In the genomic region with DNA sequence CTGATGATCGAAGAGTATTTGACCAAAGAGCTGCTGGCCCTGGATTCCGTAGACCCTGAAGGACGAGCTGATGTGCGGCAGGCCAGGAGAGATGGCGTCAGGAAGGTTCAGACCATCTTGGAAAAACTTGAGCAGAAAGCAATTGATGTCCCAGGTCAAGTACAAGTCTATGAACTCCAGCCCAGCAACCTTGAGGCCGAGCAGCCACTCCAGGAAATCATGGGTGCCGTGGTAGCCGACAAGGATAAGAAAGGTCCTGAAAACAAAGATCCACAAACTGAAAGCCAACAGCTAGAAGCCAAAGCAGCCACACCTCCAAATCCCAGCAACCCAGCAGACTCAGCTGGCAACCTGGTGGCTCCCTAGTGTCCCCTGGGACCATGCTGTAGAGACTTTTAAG, we compare ENCODE assay signal across 28 mouse cellular contexts.
"Had no signal": no experiment of that assay in that cellular context is flagged by ENCODE, and none has a peak within 500 bp of the region (broad histone marks: within the 10 kb centered on the region; RNA-seq: fewer than 3 reads in every experiment).

No protein-coding gene starts in this region.

- H3K9me3 ChIP-seq: limb, embryonic 10.5 days; limb, embryonic 12.5 days; limb, embryonic 13.5 days; limb, embryonic 15.5 days; liver, embryonic 12.5 days; liver, embryonic 13.5 days; liver, embryonic 15.5 days; lung, embryonic 15.5 days; megakaryocyte, embryonic 14.5 days; midbrain, embryonic 10.5 days; midbrain, embryonic 12.5 days; midbrain, embryonic 13.5 days; midbrain, embryonic 15.5 days; neural tube, embryonic 12.5 days had no signal

- H3K27ac ChIP-seq: limb, embryonic 10.5 days; limb, embryonic 12.5 days; limb, embryonic 13.5 days; limb, embryonic 15.5 days; liver, embryonic 12.5 days; liver, embryonic 13.5 days; liver, embryonic 14.5 days; liver, embryonic 15.5 days; lung, embryonic 15.5 days; macrophage; midbrain, embryonic 10.5 days; midbrain, embryonic 12.5 days; midbrain, embryonic 13.5 days; midbrain, embryonic 15.5 days; neural tube, embryonic 12.5 days had no signal

- H3K36me3 ChIP-seq: midbrain, embryonic 12.5 days; midbrain, embryonic 13.5 days; midbrain, embryonic 15.5 days; neural tube, embryonic 12.5 days had no signal

- H3K27me3 ChIP-seq: limb, embryonic 12.5 days; limb, embryonic 13.5 days; limb, embryonic 15.5 days; liver, embryonic 12.5 days; liver, embryonic 13.5 days; liver, embryonic 15.5 days; lung, embryonic 15.5 days; megakaryocyte, embryonic 14.5 days; midbrain, embryonic 12.5 days; midbrain, embryonic 13.5 days; midbrain, embryonic 15.5 days had no signal

- DNase-seq: left cerebral cortex, postnatal 4 days; liver; liver, embryonic 13.5 days; liver, postnatal 0 days; lung, adult 18-20 months; lung, adult 2 months; lung, embryonic 14.5 days; lung, postnatal 10 days; lung, postnatal 14 days; lung, postnatal 36 days; lung, postnatal 4 days; midbrain, embryonic 14.5 days had no signal

- H3K4me3 ChIP-seq: limb, embryonic 10.5 days; limb, embryonic 12.5 days; limb, embryonic 13.5 days; limb, embryonic 15.5 days; liver, embryonic 12.5 days; liver, embryonic 13.5 days; liver, embryonic 15.5 days; lung, embryonic 15.5 days; megakaryocyte, embryonic 14.5 days; midbrain, embryonic 10.5 days; midbrain, embryonic 12.5 days; midbrain, embryonic 13.5 days; midbrain, embryonic 15.5 days; myocyte; neural tube, embryonic 12.5 days had no signal

- H3K4me1 ChIP-seq: limb, embryonic 12.5 days; limb, embryonic 13.5 days had no signal
